9 mouse cellular contexts compared by ENCODE assay signal in the genomic region with DNA sequence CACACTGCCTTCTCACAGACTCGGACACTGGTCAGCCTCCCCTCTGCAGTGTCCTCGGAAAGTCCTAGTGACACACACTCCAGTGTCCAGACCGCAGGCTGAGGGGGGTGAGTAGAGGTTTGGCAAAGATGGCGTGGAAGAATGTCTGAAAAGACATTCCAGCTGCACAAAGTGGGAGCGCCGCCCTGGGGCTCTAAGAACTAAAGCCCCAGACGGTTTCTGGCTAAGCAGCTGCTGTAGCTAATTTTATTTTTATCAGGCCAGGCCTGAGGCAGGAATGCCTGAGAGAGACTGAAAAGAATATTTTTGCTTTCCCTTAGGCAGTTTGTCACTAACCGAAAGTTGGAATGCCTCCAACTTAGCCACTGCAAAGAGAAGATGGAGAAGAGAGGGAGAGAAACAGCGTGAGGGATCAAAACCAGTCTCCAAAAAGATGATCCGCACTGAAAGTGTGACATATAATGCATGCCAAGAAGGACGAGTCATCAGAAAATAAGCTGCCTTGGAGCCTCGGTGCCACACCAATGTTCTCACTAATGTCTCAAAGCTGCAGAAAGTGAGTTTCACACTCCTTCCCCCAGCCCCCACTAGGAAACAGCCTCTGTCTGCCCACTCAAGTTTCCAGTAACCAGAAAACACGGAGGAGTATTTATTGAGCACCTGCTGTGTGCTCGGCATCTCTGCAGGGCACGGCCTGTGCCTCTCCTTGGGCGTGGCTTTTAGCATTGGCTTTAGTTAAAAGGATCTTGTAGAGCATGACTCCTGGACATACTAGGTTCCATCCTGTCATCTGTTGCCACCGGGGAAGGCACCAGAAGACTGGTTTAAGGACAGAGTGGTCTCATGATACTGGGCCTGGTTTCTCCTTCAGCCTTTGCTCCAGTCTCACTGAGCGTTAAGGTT. TPM values are rescaled to one million over a fixed set of nuclear protein-coding genes. Genes with fewer than 3 reads are reported as not detected.
DNase-seq lines count a peak whose midpoint lies in the region; ATAC-seq lines count a peak whose summit lies in the region.
"Had no signal": no experiment of that assay in that cellular context is flagged by ENCODE, and none has a peak within 500 bp of the region (broad histone marks: within the 10 kb centered on the region; RNA-seq: fewer than 3 reads in every experiment).

No protein-coding gene starts in this region.

- DNase-seq in midbrain, embryonic 14.5 days, result peak; percentile 61
- DNase-seq in midbrain, embryonic 10.5 days (ENCODE audit: low spot score), result no peak
- peak; percentile 60 for DNase-seq in heart, adult 8-10 months (ENCODE audit: low spot score)
- peak; percentile 66 to 76 for DNase-seq in kidney, postnatal 4 days
- no peak for DNase-seq in c-Kit-positive CD71-positive TER-119-positive erythroid progenitor cells, embryonic 14.5 days (ENCODE audit: low spot score)

- no peaks in the 10 kb centered on the region for H3K36me3 ChIP-seq in midbrain, embryonic 14.5 days (ENCODE audit: control insufficient read depth, insufficient read depth, low read length)
- no peaks in the 10 kb centered on the region for H3K36me3 ChIP-seq in midbrain, embryonic 10.5 days
- H3K36me3 ChIP-seq in embryonic facial prominence, embryonic 15.5 days, result peaks cover 12% of the 10 kb centered on the region

- H3K9me3 ChIP-seq in midbrain, embryonic 14.5 days (ENCODE audit: control insufficient read depth, low read length), result no peaks in the 10 kb centered on the region
- no peaks in the 10 kb centered on the region for H3K9me3 ChIP-seq in midbrain, embryonic 10.5 days (replicated peaks)
- H3K9me3 ChIP-seq in embryonic facial prominence, embryonic 15.5 days (replicated peaks), result no peaks in the 10 kb centered on the region

- no peak overlapping the region for H3K4me2 ChIP-seq in midbrain, embryonic 14.5 days (ENCODE audit: low read length)
- peak overlapping the region; percentile 17 for H3K4me2 ChIP-seq in embryonic facial prominence, embryonic 15.5 days (replicated peaks)

- no peaks in the 10 kb centered on the region for H3K4me1 ChIP-seq in midbrain, embryonic 14.5 days (ENCODE audit: control insufficient read depth, insufficient read depth, low read length)
- peaks cover 42% of the 10 kb centered on the region for H3K4me1 ChIP-seq in midbrain, embryonic 10.5 days
- H3K4me1 ChIP-seq in embryonic facial prominence, embryonic 15.5 days, result peaks cover 21% of the 10 kb centered on the region

- H3K9ac ChIP-seq in midbrain, embryonic 14.5 days (replicated peaks; ENCODE audit: low read length), result no peak overlapping the region
- no peak overlapping the region; the same call in 1 of the 2 replicates for H3K9ac ChIP-seq in embryonic facial prominence, embryonic 15.5 days

- 55% methylated on average over 18 of the region's 18 CpGs for whole genome bisulfite sequencing in midbrain, embryonic 14.5 days
- WGBS in midbrain, embryonic 10.5 days, result 77% methylated on average over 18 of the region's 18 CpGs
- 29% methylated on average over 18 of the region's 18 CpGs for WGBS in embryonic facial prominence, embryonic 15.5 days

- no peaks in the 10 kb centered on the region for H3K27me3 ChIP-seq in midbrain, embryonic 14.5 days (ENCODE audit: control insufficient read depth, insufficient read depth, low read length)
- H3K27me3 ChIP-seq in midbrain, embryonic 10.5 days (ENCODE audit: low read depth, poor library complexity, severe bottlenecking), result peaks cover 34% of the 10 kb centered on the region
- H3K27me3 ChIP-seq in embryonic facial prominence, embryonic 15.5 days, result no peaks in the 10 kb centered on the region

- H3K4me3 ChIP-seq in midbrain, embryonic 14.5 days (replicated peaks; ENCODE audit: low read depth, low read length), result no peak overlapping the region
- no peak overlapping the region for H3K4me3 ChIP-seq in midbrain, embryonic 10.5 days
- no peak overlapping the region for H3K4me3 ChIP-seq in embryonic facial prominence, embryonic 15.5 days (replicated peaks)

- no peak for ATAC-seq in midbrain, embryonic 14.5 days (ENCODE audit: low FRiP score, low TSS enrichment)
- ATAC-seq in embryonic facial prominence, embryonic 15.5 days (ENCODE audit: insufficient number of reproducible peaks, low FRiP score, low TSS enrichment, low read depth), result peak; percentile 77
- 0 out of 2 replicates have a peak, but pooled peaks have one; percentile 11 for ATAC-seq in megakaryocyte progenitor cell, adult 5-6 weeks (replicated peaks; ENCODE audit: poor library complexity)
- ATAC-seq in CD4-positive, CD25-positive, alpha-beta regulatory T cell, adult 4 months, result no peak

- no peak overlapping the region for H3K27ac ChIP-seq in midbrain, embryonic 14.5 days (replicated peaks; ENCODE audit: low read depth, low read length)
- H3K27ac ChIP-seq in midbrain, embryonic 10.5 days (replicated peaks), result no peak overlapping the region
- peak overlapping the region; percentile 82 for H3K27ac ChIP-seq in embryonic facial prominence, embryonic 15.5 days (replicated peaks)
- H3K27ac ChIP-seq: macrophage had no signal

RNA-seq across cellular contexts. Expression of a gene that starts 24.5 kb away (rescaled TPM):
- polyA plus RNA-seq in midbrain, embryonic 14.5 days (2014; fragmentation: Nextera tagmentation; extraction: Ambion mirVana), result 8.7 and 9.5 TPM in 2 replicates
- polyA plus RNA-seq in midbrain, embryonic 10.5 days (2016; fragmentation: Nextera tagmentation; extraction: Ambion mirVana), result 5.8 TPM in 2 replicates
- 23.1 and 23.3 TPM in 2 replicates for polyA plus RNA-seq in embryonic facial prominence, embryonic 15.5 days (2015; fragmentation: Nextera tagmentation; extraction: Ambion mirVana)
- total RNA-seq in heart, adult 8-10 months (2022), result 10 to 100 TPM in 3 of 4 experiments, 1 to 10 TPM in 1; 9.1 to 13.3 (median 11.2) TPM
- 0.71 and 0.86 TPM in 2 replicates for total RNA-seq in megakaryocyte progenitor cell, adult 5-6 weeks (2015)
- total RNA-seq in megakaryocyte progenitor cell, adult 5-6 weeks (2017), result 1.3 and 2.5 TPM in 2 replicates
- polyA plus RNA-seq in CD4-positive, CD25-positive, alpha-beta regulatory T cell, adult 4 months (2017; shearing (Covaris generic)), result 1 to 10 TPM; 7.7 to 9.1 TPM

RNA-seq across cellular contexts. Expression of a gene that starts 34.9 kb away (rescaled TPM):
- polyA plus RNA-seq in midbrain, embryonic 14.5 days (2014; fragmentation: Nextera tagmentation; extraction: Ambion mirVana), result 4.1 and 4.4 TPM in 2 replicates
- 2.8 and 3.2 TPM in 2 replicates for polyA plus RNA-seq in midbrain, embryonic 10.5 days (2016; fragmentation: Nextera tagmentation; extraction: Ambion mirVana)
- polyA plus RNA-seq in embryonic facial prominence, embryonic 15.5 days (2015; fragmentation: Nextera tagmentation; extraction: Ambion mirVana), result 2.4 and 2.5 TPM in 2 replicates
- 1 to 10 TPM; 4.5 to 5.3 (median 4.7) TPM for total RNA-seq in heart, adult 8-10 months (2022)
- 6.8 and 8.2 TPM in 2 replicates for total RNA-seq in megakaryocyte progenitor cell, adult 5-6 weeks (2015)
- total RNA-seq in megakaryocyte progenitor cell, adult 5-6 weeks (2017), result 8.5 and 10.4 TPM in 2 replicates
- 1 to 10 TPM; 3.7 to 4.2 TPM for polyA plus RNA-seq in CD4-positive, CD25-positive, alpha-beta regulatory T cell, adult 4 months (2017; shearing (Covaris generic))

Comparison
In these comparisons a context has a peak if more than half of its experiments do, and no peak if none do; other contexts are left out.
1. DNase-seq: peak in midbrain, embryonic 14.5 days (single experiment), heart, adult 8-10 months (single experiment) and kidney, postnatal 4 days (2 of 2); none in midbrain, embryonic 10.5 days (single experiment) and c-Kit-positive CD71-positive TER-119-positive erythroid progenitor cells, embryonic 14.5 days (single experiment).
2. ATAC-seq: peak in embryonic facial prominence, embryonic 15.5 days (single experiment) and megakaryocyte progenitor cell, adult 5-6 weeks (single experiment); none in midbrain, embryonic 14.5 days (single experiment) and CD4-positive, CD25-positive, alpha-beta regulatory T cell, adult 4 months (single experiment).